Mouse (Mus musculus): ENCODE data around the gene Ppp1r14a. TPM values are rescaled to one million over a fixed set of nuclear protein-coding genes. Genes with fewer than 3 reads are reported as not detected.

The Ppp1r14a gene
- total and polyA plus RNA-seq, 3 experiments, result 3.8 to 7.1 TPM; not detected in 1

- Histone ChIP-seq H3K9me3 (replicated peaks; ENCODE audit: insufficient read depth, low read length) (no peaks in the 10 kb centered on the region), H3K79me2 (ENCODE audit: control insufficient read depth, insufficient read depth, low read length, poor library complexity) (no peaks in the 10 kb centered on the region), H3K27me3 (ENCODE audit: control insufficient read depth in 1 of 2, insufficient read depth in 2 of 2, low read length in 2 of 2) (no peaks in the 10 kb centered on the region), H3K27ac (ENCODE audit: control insufficient read depth, low read depth, low read length) (no peak overlapping the region), H3K4me3 (ENCODE audit: control insufficient read depth in 1 of 2, insufficient read depth in 1 of 2, low read depth in 2 of 2, low read length in 2 of 2) (no peak overlapping the region), H3K4me1 (ENCODE audit: control insufficient read depth in 1 of 2, insufficient read depth in 2 of 2, low read length in 2 of 2) (no peaks in the 10 kb centered on the region), H3K9ac (ENCODE audit: control insufficient read depth, low read depth, low read length, poor library complexity, severe bottlenecking) (no peak overlapping the region), H3K36me3 (ENCODE audit: control insufficient read depth in 1 of 2, insufficient read depth in 2 of 2, low read length in 2 of 2) (no peaks in the 10 kb centered on the region)
- TF ChIP-seq ZNF384 (IDR thresholded peaks at IDR 0.05; ENCODE audit: low read depth, low read length) (no peak), NELFE (IDR thresholded peaks at IDR 0.05; ENCODE audit: low read depth, low read length) (no peak), MXI1 (IDR thresholded peaks at IDR 0.05; ENCODE audit: low read depth, low read length) (no peak), POLR2AphosphoS2 (IDR thresholded peaks at IDR 0.05; ENCODE audit: low read length) (no peak), RCOR1 (IDR thresholded peaks at IDR 0.05; ENCODE audit: low read depth, low read length) (no peak), SMC3 (IDR thresholded peaks at IDR 0.05; ENCODE audit: low read depth, low read length) (no peak), ZKSCAN1 (IDR thresholded peaks at IDR 0.05; ENCODE audit: low read depth, low read length) (no peak), ZMIZ1 (IDR thresholded peaks at IDR 0.05; ENCODE audit: low read depth, low read length) (no peak), ZC3H11A (IDR thresholded peaks at IDR 0.05; ENCODE audit: low read depth, low read length) (no peak), SIN3A (IDR thresholded peaks at IDR 0.05; ENCODE audit: low read length) (no peak)
- DNase-seq (ENCODE audit: low read depth, low spot score), result no peak
These were observed 42.3 kb upstream of the Ppp1r14a start for GRCm38 (mm10) chr7:29246619-29247313.

GRCm38 (mm10) chr7:29247314-29247700 lies 41.8 kb upstream of the Ppp1r14a start:
- H3K4me1 ChIP-seq (ENCODE audit: control insufficient read depth in 1 of 2, insufficient read depth in 2 of 2, low read length in 2 of 2), result no peaks in the 10 kb centered on the region
- H3K4me3 ChIP-seq (ENCODE audit: control insufficient read depth in 1 of 2, insufficient read depth in 1 of 2, low read depth in 2 of 2, low read length in 2 of 2), result no peak overlapping the region
- H3K79me2 ChIP-seq (ENCODE audit: control insufficient read depth, insufficient read depth, low read length, poor library complexity), result no peaks in the 10 kb centered on the region
- H3K27me3 ChIP-seq (ENCODE audit: control insufficient read depth in 1 of 2, insufficient read depth in 2 of 2, low read length in 2 of 2), result no peaks in the 10 kb centered on the region
- H3K9me3 ChIP-seq (replicated peaks; ENCODE audit: insufficient read depth, low read length), result no peaks in the 10 kb centered on the region
- no peaks in the 10 kb centered on the region for H3K36me3 ChIP-seq (ENCODE audit: control insufficient read depth in 1 of 2, insufficient read depth in 2 of 2, low read length in 2 of 2)
- no peak overlapping the region for H3K27ac ChIP-seq (ENCODE audit: control insufficient read depth, low read depth, low read length)
- DNase-seq (ENCODE audit: low read depth, low spot score), result peak; percentile 76
- TF ChIP-seq ZKSCAN1 (IDR thresholded peaks at IDR 0.05; ENCODE audit: low read depth, low read length) (no peak), KAT2A (conservative IDR thresholded peaks at IDR 0.05; ENCODE audit: low read depth, low read length) (no peak), ZMIZ1 (IDR thresholded peaks at IDR 0.05; ENCODE audit: low read depth, low read length) (no peak), TAL1 (IDR thresholded peaks at IDR 0.05; ENCODE audit: low read length) (no peak), TBP (IDR thresholded peaks at IDR 0.05; ENCODE audit: low read depth, low read length) (no peak), POLR2AphosphoS5 (IDR thresholded peaks at IDR 0.05; ENCODE audit: borderline replicate concordance, low read depth, low read length) (no peak), ZC3H11A (IDR thresholded peaks at IDR 0.05; ENCODE audit: low read depth, low read length) (peak; percentile 64), JUND (IDR thresholded peaks at IDR 0.05; ENCODE audit: low read depth, low read length) (no peak), TCF12 (IDR thresholded peaks at IDR 0.05; ENCODE audit: low read depth, low read length) (0 out of 2 replicates have a peak, but pooled peaks have one; percentile 10), ZNF384 (IDR thresholded peaks at IDR 0.05; ENCODE audit: low read depth, low read length) (no peak), CTCF (IDR thresholded peaks at IDR 0.05 in 2 of 3, conservative IDR thresholded peaks at IDR 0.05 in 1 of 3; ENCODE audit: control insufficient read depth in 1 of 3, insufficient read depth in 1 of 3, low read depth in 2 of 3, low read length in 3 of 3, poor library complexity in 1 of 3, severe bottlenecking in 1 of 3) (peak; percentile 81 to 99 (median 89)), MAZ (IDR thresholded peaks at IDR 0.05; ENCODE audit: low read depth, low read length) (peak; percentile 60; the same call in 1 of the 2 replicates), MYB (IDR thresholded peaks at IDR 0.05; ENCODE audit: low read depth, low read length) (no peak), ETS1 (IDR thresholded peaks at IDR 0.05; ENCODE audit: low read depth, low read length) (no peak), E2F4 (IDR thresholded peaks at IDR 0.05; ENCODE audit: borderline replicate concordance, low read depth, low read length) (no peak), SMC3 (IDR thresholded peaks at IDR 0.05; ENCODE audit: low read depth, low read length) (peak; percentile 87), RAD21 (IDR thresholded peaks at IDR 0.05; ENCODE audit: low read depth, low read length) (peak; percentile 46), CHD2 (IDR thresholded peaks at IDR 0.05; ENCODE audit: low read length) (no peak), BHLHE40 (IDR thresholded peaks at IDR 0.05; ENCODE audit: borderline replicate concordance, low read depth, low read length) (no peak), HCFC1 (IDR thresholded peaks at IDR 0.05; ENCODE audit: low read depth, low read length) (0 out of 2 replicates have a peak, but pooled peaks have one; percentile 15), UBTF (IDR thresholded peaks at IDR 0.05; ENCODE audit: borderline replicate concordance, insufficient read depth, low read depth, low read length) (no peak), MAX (IDR thresholded peaks at IDR 0.05; ENCODE audit: low read length) (no peak)
- H3K9ac ChIP-seq (ENCODE audit: control insufficient read depth, low read depth, low read length, poor library complexity, severe bottlenecking), result no peak overlapping the region

Measured in MEL (cell line).